Mouse (Mus musculus) testis, adult 2 months (tissue): ENCODE measurements around the gene Coq10a. TPM values are rescaled to one million over a fixed set of nuclear protein-coding genes. Genes with fewer than 3 reads are reported as not detected.

Experiments
- H3K27ac ChIP-seq: fragments of 200-500 bp; 2 replicates; pipeline ENCODE4 v1.5.1; 2012; ENCODE audit warnings: low read depth, low read length; ENCODE audit not compliant: control insufficient read depth, insufficient read depth
- H3K27me3 ChIP-seq: fragments of 200-500 bp; 2 replicates; pipeline ENCODE4 v1.6.1; 2012; ENCODE audit warnings: mild to moderate bottlenecking, low read length, moderate library complexity; ENCODE audit not compliant: control insufficient read depth, insufficient read depth
- H3K36me3 ChIP-seq: fragments of 200-500 bp; 2 replicates; pipeline ENCODE4 v1.6.1; 2012; ENCODE audit warnings: mild to moderate bottlenecking, low read length; ENCODE audit not compliant: control insufficient read depth, insufficient read depth
- H3K4me1 ChIP-seq: fragments of 200-500 bp; 2 replicates; pipeline ENCODE4 v1.6.1; 2012; ENCODE audit warnings: low read length; ENCODE audit not compliant: control insufficient read depth, insufficient read depth
- H3K4me3 ChIP-seq: fragments of 200-500 bp; 2 replicates; pipeline ENCODE4 v1.5.1; 2012; ENCODE audit warnings: low read depth, mild to moderate bottlenecking, low read length, moderate library complexity, mixed read lengths; ENCODE audit not compliant: control insufficient read depth
- CTCF ChIP-seq: fragments of 200-500 bp; IDR thresholded peaks from 2 replicates; pipeline ENCODE4 v1.5.1; 2012; ENCODE audit warnings: low read depth, mild to moderate bottlenecking, inconsistent platforms, low read length, moderate library complexity; ENCODE audit not compliant: control insufficient read depth, insufficient read depth, insufficient replicate concordance
- POLR2A ChIP-seq: fragments of 200-500 bp; IDR thresholded peaks from 2 replicates; pipeline ENCODE4 v1.6.1; 2012; ENCODE audit warnings: low read depth, mild to moderate bottlenecking, inconsistent platforms, low read length, moderate library complexity; ENCODE audit not compliant: control insufficient read depth
- polyA plus RNA-seq: library from polyadenylated mRNA; depleted of rRNA; stranded (reverse); fragments of >200 nt; gene quantifications from 2 replicates; pipeline ENCODE4 v1.2.3, GENCODE M21; 2012; rRNA removed

Coq10a gene
- polyA plus RNA-seq, 1 experiment: 21.2 TPM

DNA sequence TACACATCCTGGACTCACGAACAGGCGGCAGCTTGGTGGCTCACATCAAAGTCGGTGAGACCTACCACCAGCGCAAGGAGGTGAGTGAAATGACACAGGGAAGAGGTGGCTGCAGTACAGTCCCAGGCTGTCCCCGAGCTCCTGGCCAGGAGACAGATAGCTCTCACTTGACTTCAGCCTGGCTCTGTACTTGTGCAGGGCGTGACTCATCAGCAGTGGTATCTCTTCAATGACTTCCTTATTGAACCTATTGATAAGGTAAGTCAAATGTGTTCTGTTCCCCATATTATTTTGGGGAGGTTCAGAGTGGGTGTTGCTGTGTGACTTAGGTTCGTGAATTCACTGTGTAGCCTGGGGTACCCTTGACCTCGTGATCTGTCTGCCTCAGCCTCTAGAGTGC, 53.2 kb downstream of the Coq10a start:
- no peak overlapping the region for H3K27ac ChIP-seq
- TF ChIP-seq CTCF (no peak), POLR2A (no peak)
- no peak overlapping the region for H3K4me3 ChIP-seq
- peaks cover 6% of the 10 kb centered on the region for H3K36me3 ChIP-seq
- H3K4me1 ChIP-seq: no peaks in the 10 kb centered on the region
- no peaks in the 10 kb centered on the region for H3K27me3 ChIP-seq

Other genes with a start within 250 kb of the Coq10a start
- gene Rbms2, start 188.7 kb downstream of the Coq10a start, polyA plus RNA-seq: 17.3 and 19.4 TPM in 2 replicates
- gene Gls2, start 174.5 kb downstream of the Coq10a start, polyA plus RNA-seq: 3.7 and 5.3 TPM in 2 replicates
- gene Spryd4, start 157.2 kb downstream of the Coq10a start, polyA plus RNA-seq: 3.1 and 3.4 TPM in 2 replicates
- not detected in 2 replicates for gene Mip, start 143.2 kb downstream of the Coq10a start, polyA plus RNA-seq
- 3.4 and 4.4 TPM in 2 replicates for gene Timeless, start 136.9 kb downstream of the Coq10a start, polyA plus RNA-seq
- gene Apon, start 114.9 kb downstream of the Coq10a start, polyA plus RNA-seq: 0.05 TPM in 1 of 2 replicates, not detected in the other
- 0.44 and 0.60 TPM in 2 replicates for gene Apof, start 100.3 kb downstream of the Coq10a start, polyA plus RNA-seq
- 6.0 and 6.6 TPM in 2 replicates for gene Stat2, start 98.4 kb downstream of the Coq10a start, polyA plus RNA-seq
- gene Il23a, start 70.2 kb downstream of the Coq10a start, polyA plus RNA-seq: 0.06 and 0.36 TPM in 2 replicates
- 21.1 and 24.6 TPM in 2 replicates for gene Pan2, start 65.7 kb downstream of the Coq10a start, polyA plus RNA-seq
- 7.4 and 9.2 TPM in 2 replicates for gene Cnpy2, start 46.5 kb downstream of the Coq10a start, polyA plus RNA-seq
- 58.8 and 59.4 TPM in 2 replicates for gene Cs, start 31.3 kb downstream of the Coq10a start, polyA plus RNA-seq
- gene Ankrd52, start 8.1 kb upstream of the Coq10a start, polyA plus RNA-seq: 6.8 and 7.0 TPM in 2 replicates
- gene Slc39a5, start 32.2 kb upstream of the Coq10a start, polyA plus RNA-seq: 0.14 and 0.18 TPM in 2 replicates
- gene Nabp2, start 42.5 kb upstream of the Coq10a start, polyA plus RNA-seq: 22.5 and 27.7 TPM in 2 replicates
- 82.6 and 84.1 TPM in 2 replicates for gene Rnf41, start 42.7 kb upstream of the Coq10a start, polyA plus RNA-seq
- 138 and 141 TPM in 2 replicates for gene Smarcc2, start 90.3 kb upstream of the Coq10a start, polyA plus RNA-seq
- gene Myl6, start 125.1 kb upstream of the Coq10a start, polyA plus RNA-seq: 191 and 248 TPM in 2 replicates
- 20.3 and 23.2 TPM in 2 replicates for gene Myl6b, start 129.7 kb upstream of the Coq10a start, polyA plus RNA-seq
- 1.6 and 3.1 TPM in 2 replicates for gene Esyt1, start 156.9 kb upstream of the Coq10a start, polyA plus RNA-seq
- 29.9 and 33.9 TPM in 2 replicates for gene Zc3h10, start 178.8 kb upstream of the Coq10a start, polyA plus RNA-seq
- gene Rpl41, start 180.3 kb upstream of the Coq10a start, polyA plus RNA-seq: 1,504 and 1,952 TPM in 2 replicates
- gene Pa2g4, start 197.0 kb upstream of the Coq10a start, polyA plus RNA-seq: 31.7 and 36.5 TPM in 2 replicates
- 0.77 and 2.1 TPM in 2 replicates for gene Erbb3, start 220.7 kb upstream of the Coq10a start, polyA plus RNA-seq